Mouse (Mus musculus) forebrain, embryonic 16.5 days (tissue): ENCODE measurements around the gene Zfp704. TPM values are rescaled to one million over a fixed set of nuclear protein-coding genes. Genes with fewer than 3 reads are reported as not detected.
"Not testable (repeated sequence)": the region's sequence is repeated elsewhere in the genome, so short reads cannot be mapped to it uniquely, and the experiment has no call there.

ENCODE experiments used
- ATAC-seq: fragments of 200-750 bp; cut with Nextera tagmentation; 2 replicates; pipeline ENCODE4 v1.8.0; 2017; ENCODE audit warnings: mild to moderate bottlenecking, moderate library complexity
- H3K27ac ChIP-seq: fragments of 300-500 bp; sonication (generic); 2 replicates; pipeline ENCODE4 v1.5.1; 2014; ENCODE audit warnings: low read length, control low read depth
- H3K27me3 ChIP-seq: fragments of 300-500 bp; sonication (generic); replicated peaks from 2 replicates; pipeline ENCODE4 v1.6.1; 2014; ENCODE audit warnings: low read length; ENCODE audit not compliant: control insufficient read depth, insufficient read depth
- H3K36me3 ChIP-seq: fragments of 300-500 bp; sonication (generic); 2 replicates; pipeline ENCODE4 v1.6.1; 2014; ENCODE audit not compliant: control insufficient read depth, insufficient read depth
- H3K4me1 ChIP-seq: fragments of 300-500 bp; sonication (generic); replicated peaks from 2 replicates; pipeline ENCODE4 v1.6.1; 2014; ENCODE audit warnings: low read length; ENCODE audit not compliant: control insufficient read depth, insufficient read depth
- H3K4me2 ChIP-seq: fragments of 300-500 bp; sonication (generic); 2 replicates; pipeline ENCODE4 v1.6.1; 2014; ENCODE audit warnings: mild to moderate bottlenecking, low read length, control low read depth
- H3K4me3 ChIP-seq: fragments of 300-500 bp; sonication (generic); replicated peaks from 2 replicates; pipeline ENCODE4 v1.5.1; 2014; ENCODE audit warnings: mild to moderate bottlenecking, low read length, control low read depth
- H3K9ac ChIP-seq: fragments of 300-500 bp; sonication (generic); replicated peaks from 2 replicates; pipeline ENCODE4 v1.6.1; 2014; ENCODE audit warnings: low read depth, low read length, control low read depth
- H3K9me3 ChIP-seq: fragments of 300-500 bp; sonication (generic); 2 replicates; pipeline ENCODE4 v1.6.1; 2016; ENCODE audit warnings: low read length; ENCODE audit not compliant: control insufficient read depth
- WGBS: fragments of 180-500 bp; shearing (Covaris S2); extraction: QIAGEN DNeasy Blood & Tissue Kit; methylation state at CpG from one replicate; pipeline ENCODE4 v1.1.7; 2014; 5-methylcytosine and 5-hydroxymethylcytosine counted together
- polyA plus RNA-seq: library from polyadenylated mRNA; unstranded; fragments of >200 nt; fragmentation: Nextera tagmentation; extraction: Ambion mirVana; gene quantifications from 2 replicates; pipeline ENCODE4 v1.2.1, GENCODE M21; 2015

The Zfp704 gene
- polyA plus RNA-seq, 1 experiment from 2014 or later = 19.7 TPM

DNA sequence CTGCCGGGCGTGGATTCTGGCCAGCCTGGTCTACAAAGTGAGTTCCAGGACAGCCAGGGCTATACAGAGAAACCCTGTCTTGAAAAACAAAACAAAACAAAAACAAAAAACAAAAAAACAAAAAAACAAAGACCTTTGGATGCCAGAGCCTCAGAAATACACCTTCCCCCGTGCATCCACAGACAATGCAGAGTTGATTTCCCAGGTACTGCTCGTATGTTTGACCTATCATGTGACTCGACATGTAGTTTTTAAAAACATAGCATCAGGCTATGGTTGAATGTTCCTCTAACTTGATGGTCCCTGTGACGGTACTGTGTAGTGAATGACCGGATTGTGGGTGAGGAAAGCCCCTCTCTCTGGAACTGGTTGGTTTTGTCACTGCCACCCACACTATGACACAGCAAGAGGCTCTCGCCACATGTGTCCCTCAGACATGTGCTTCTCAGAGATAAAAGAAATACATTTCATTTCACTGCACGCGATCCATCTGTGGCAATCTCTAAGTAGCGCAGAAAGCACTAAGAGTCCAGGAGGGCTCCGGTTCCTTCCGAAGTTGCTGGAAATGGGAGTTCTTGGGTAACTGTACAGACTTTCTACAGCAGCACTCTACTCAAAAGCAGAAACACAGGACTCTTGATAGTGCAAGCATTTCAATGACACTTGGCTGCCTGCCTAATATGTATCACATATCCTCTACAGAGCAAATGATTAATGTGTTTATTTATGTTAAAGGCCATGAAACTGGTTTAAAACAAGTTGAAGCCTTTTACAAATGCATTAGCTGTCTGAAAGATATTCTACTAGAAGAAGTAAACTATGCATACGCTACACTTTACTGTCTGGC, 28.7 kb downstream of the Zfp704 start:
- Histone ChIP-seq H3K4me1 (peaks cover 14% of the 10 kb centered on the region), H3K9ac (no peak overlapping the region), H3K4me2 (no peak overlapping the region), H3K4me3 (no peak overlapping the region), H3K36me3 (no peaks in the 10 kb centered on the region), H3K27ac (no peak overlapping the region), H3K27me3 (no peaks in the 10 kb centered on the region), H3K9me3 (no peaks in the 10 kb centered on the region)
- WGBS = 94% methylated on average over 14 of the region's 14 CpGs
- no peak for ATAC-seq

DNA sequence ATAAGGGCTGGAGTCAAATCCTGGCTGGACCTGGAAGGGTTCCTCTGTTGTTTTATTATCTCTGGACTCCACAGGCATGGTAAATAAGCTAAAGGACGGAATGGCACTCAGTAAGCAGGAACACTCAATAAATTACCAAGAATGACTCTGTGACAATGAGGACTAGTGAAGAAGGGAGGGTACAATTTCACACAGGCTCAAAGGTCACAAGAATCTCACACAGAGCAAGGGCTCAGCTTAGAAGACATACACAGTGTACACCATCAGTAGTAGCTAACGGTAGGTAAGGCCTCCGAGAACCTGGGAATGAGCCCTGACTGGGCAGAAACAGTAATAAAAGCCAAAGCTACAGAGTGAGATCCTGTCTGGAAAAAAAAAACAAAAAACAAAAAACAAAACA, 29.8 kb downstream of the Zfp704 start:
- H3K9ac ChIP-seq = no peak overlapping the region
- H3K4me3 ChIP-seq = no peak overlapping the region
- no peaks in the 10 kb centered on the region for H3K27me3 ChIP-seq
- H3K9me3 ChIP-seq = no peaks in the 10 kb centered on the region
- H3K4me2 ChIP-seq = no peak overlapping the region
- no peaks in the 10 kb centered on the region for H3K36me3 ChIP-seq
- H3K4me1 ChIP-seq = peaks cover 14% of the 10 kb centered on the region
- 86% methylated on average over 3 of the region's 3 CpGs for WGBS
- no peak overlapping the region for H3K27ac ChIP-seq
- ATAC-seq = no peak

DNA sequence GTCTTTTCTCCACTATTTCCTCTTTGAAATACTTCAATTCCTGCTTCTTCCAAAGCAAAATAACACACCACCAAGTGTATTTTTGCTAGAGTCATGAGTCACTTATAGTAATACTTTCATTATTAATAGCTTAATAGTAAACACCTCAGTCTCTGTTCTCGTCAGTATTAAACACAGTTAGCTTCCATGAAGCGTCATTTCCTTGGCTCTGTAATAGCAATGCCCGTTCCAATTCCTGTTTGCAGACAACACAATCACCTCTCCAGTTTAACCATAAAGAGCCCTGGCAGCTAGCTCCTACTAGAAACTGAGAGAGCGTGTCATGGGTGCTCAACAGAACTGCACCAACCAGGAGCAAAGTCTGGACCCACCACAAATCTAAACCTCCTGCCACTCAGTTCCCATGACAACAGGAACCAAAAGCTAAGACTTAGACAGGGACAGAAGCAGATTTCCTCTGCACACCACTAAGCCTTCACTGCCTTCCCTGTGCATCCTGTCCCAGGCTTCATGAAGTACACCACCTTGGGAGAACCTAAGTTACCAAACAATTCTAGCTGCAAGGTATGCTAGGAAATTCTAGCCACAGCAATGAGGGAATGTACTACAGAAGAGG, 30.7 kb downstream of the Zfp704 start:
- Histone ChIP-seq H3K27ac (no peak overlapping the region), H3K9me3 (no peaks in the 10 kb centered on the region), H3K4me3 (no peak overlapping the region), H3K9ac (no peak overlapping the region), H3K36me3 (no peaks in the 10 kb centered on the region), H3K27me3 (no peaks in the 10 kb centered on the region), H3K4me2 (no peak overlapping the region), H3K4me1 (peaks cover 16% of the 10 kb centered on the region)
- ATAC-seq = no peak
- 45% methylated on average over 4 of the region's 4 CpGs for WGBS

DNA sequence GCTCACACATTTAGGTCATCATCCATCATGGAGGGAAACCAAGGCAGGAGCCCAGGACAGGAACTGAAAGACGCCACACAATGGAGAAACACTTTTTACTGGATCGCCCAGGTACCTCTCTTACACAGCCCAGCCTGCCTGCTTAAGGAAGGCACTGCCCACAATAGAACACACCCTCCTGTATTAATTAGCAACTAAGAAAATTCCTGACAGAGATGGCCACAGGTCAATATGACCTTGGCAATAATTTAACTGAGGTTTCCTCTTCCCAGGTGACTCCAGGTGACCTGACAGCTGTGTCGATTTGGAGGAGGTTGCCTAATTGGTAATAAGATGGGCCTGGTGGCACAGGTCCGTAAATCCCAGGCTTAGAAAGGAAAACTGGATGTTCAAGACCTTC, 33.0 kb downstream of the Zfp704 start:
- 94% methylated on average over 4 of the region's 4 CpGs for WGBS
- Histone ChIP-seq H3K9me3 (no peaks in the 10 kb centered on the region), H3K27me3 (no peaks in the 10 kb centered on the region), H3K36me3 (no peaks in the 10 kb centered on the region), H3K4me3 (no peak overlapping the region), H3K4me2 (no peak overlapping the region), H3K9ac (no peak overlapping the region), H3K4me1 (peaks cover 11% of the 10 kb centered on the region), H3K27ac (no peak overlapping the region)
- no peak for ATAC-seq

DNA sequence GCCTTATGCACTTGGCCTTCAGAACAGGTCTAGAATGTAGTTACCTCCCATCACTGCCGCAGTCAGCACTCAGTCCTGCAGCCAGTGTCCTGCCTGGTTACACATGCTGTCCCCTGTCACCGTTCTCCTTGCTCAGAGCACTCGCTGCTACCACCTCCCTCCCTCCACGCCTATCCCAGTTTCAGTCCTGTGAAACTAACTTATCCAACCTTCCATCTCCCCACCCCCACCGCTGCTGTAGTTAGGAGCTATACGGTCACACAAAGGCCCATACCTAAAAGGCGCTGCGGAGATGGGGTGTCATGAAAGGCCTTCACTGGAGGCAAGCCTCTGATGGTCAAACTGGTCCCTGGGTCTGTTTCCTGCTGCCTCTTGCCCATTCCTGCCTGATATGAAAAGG, 35.6 kb downstream of the Zfp704 start:
- no peak for ATAC-seq

DNA sequence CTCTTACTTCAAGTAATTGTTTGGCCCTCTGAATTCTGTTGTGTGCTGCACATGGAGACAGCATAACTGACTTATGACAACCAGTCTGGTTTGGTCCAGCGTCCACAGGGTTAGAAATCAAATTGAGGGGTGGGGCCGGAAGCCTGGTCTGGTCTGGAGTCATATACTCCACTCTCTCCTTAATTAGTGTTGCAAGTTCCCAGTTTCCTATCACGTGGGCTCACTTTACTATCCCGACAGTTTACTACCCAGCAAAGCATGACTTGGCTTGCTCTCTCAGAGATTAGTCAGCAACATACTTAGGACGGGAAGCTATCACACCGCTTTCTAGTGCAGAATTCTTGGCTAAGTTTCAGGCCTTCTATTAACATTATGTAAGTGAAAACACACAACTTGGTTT, 36.3 kb downstream of the Zfp704 start:
- Histone ChIP-seq H3K9ac (no peak overlapping the region), H3K4me2 (no peak overlapping the region), H3K27ac (no peak overlapping the region), H3K4me1 (peaks cover 5% of the 10 kb centered on the region), H3K9me3 (no peaks in the 10 kb centered on the region), H3K36me3 (no peaks in the 10 kb centered on the region), H3K4me3 (no peak overlapping the region), H3K27me3 (no peaks in the 10 kb centered on the region)
- 41% methylated on average over 6 of the region's 6 CpGs for WGBS
- no peak for ATAC-seq

More for the DNA sequence above, 35.6 kb downstream of the Zfp704 start:
- Histone ChIP-seq H3K4me1 (peaks cover 9% of the 10 kb centered on the region), H3K9ac (no peak overlapping the region), H3K36me3 (no peaks in the 10 kb centered on the region), H3K4me2 (no peak overlapping the region), H3K27ac (no peak overlapping the region), H3K4me3 (no peak overlapping the region), H3K27me3 (no peaks in the 10 kb centered on the region), H3K9me3 (no peaks in the 10 kb centered on the region)
- 60% methylated on average over 8 of the region's 8 CpGs for WGBS

DNA sequence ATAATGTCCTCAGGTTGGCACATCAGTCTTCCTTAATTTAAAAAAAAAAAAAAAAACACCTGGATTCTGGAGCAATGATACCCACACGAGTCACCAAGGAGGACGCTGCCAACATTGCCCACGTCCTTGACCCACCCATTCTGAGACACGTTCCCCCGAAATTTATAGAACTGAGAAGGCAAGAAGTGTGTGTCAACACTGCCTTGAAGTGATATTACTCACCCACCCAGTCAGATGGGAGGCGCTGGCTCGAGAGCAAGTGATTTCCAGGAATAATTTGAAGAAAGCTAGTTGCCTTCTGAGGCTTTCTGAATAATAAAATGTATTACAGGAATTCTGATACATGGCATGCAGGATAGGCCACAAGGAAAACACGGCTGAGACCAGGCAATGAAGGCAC, 37.6 kb downstream of the Zfp704 start:
- 58% methylated on average over 8 of the region's 8 CpGs for WGBS

DNA sequence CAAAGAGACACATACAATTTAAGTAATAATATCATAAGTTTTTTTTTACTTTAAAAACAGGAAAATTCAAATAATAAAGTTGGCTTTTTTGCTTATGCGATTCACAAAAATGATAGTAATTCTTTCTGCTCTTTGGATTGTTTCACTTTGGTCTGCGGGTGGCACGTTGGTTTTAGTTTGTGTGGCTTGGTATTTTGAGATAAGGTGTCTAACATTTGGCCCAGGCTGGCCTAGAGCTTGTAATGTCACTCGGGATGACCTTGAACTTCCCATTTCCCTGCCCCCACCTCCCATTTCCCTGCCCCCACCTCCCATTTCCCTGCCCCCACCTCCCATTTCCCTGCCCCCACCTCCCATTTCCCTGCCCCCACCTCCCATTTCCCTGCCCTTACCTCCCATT, 39.1 kb downstream of the Zfp704 start:
- Histone ChIP-seq H3K4me3 (no peak overlapping the region), H3K27ac (no peak overlapping the region), H3K36me3 (no peaks in the 10 kb centered on the region), H3K27me3 (no peaks in the 10 kb centered on the region), H3K9me3 (no peaks in the 10 kb centered on the region), H3K9ac (no peak overlapping the region), H3K4me2 (no peak overlapping the region), H3K4me1 (peaks cover 14% of the 10 kb centered on the region)
- 96% methylated on average over 4 of the region's 4 CpGs for WGBS
- ATAC-seq = no peak

More for the DNA sequence above, 37.6 kb downstream of the Zfp704 start:
- Histone ChIP-seq H3K4me3 (no peak overlapping the region), H3K27me3 (no peaks in the 10 kb centered on the region), H3K36me3 (no peaks in the 10 kb centered on the region), H3K4me2 (no peak overlapping the region), H3K9ac (no peak overlapping the region), H3K9me3 (no peaks in the 10 kb centered on the region), H3K4me1 (peaks cover 14% of the 10 kb centered on the region), H3K27ac (no peak overlapping the region)
- no peak for ATAC-seq

DNA sequence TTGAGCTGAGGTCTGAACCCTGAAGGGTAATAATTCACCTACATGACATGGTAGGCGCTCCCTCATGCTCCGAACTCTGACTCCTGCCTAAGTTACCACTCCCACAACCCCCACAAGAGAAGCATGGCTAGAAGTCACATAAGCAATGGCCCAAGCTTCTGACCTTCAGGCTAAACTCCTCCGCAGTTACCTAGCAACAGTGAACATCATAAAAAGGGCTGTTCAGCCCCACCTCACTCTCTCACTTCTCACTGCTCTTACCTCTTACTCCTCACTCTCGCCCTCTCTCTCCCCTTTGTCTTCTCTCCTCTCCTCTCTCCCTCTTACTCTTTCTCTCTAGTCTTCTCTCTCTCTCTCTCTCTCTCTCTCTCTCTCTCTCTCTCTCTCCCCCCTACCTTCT, 40.2 kb downstream of the Zfp704 start:
- H3K4me1 ChIP-seq = peaks cover 14% of the 10 kb centered on the region
- H3K9ac ChIP-seq, H3K4me2 ChIP-seq, H3K36me3 ChIP-seq, H3K4me3 ChIP-seq, ATAC-seq, H3K9me3 ChIP-seq, H3K27ac ChIP-seq, H3K27me3 ChIP-seq: not testable (repeated sequence)
- 92% methylated on average over 4 of the region's 4 CpGs for WGBS
